Mouse (Mus musculus) olfactory bulb, adult 2 months (tissue): ENCODE measurements around the gene Btbd9. TPM values are rescaled to one million over a fixed set of nuclear protein-coding genes. Genes with fewer than 3 reads are reported as not detected.

Experiments
- H3K27ac ChIP-seq: fragments of 200-500 bp; 2 replicates; pipeline ENCODE4 v1.5.1; 2012; ENCODE audit warnings: low read depth, low read length; ENCODE audit not compliant: insufficient read depth
- H3K4me1 ChIP-seq: fragments of 200-500 bp; 2 replicates; pipeline ENCODE4 v1.6.1; 2012; ENCODE audit warnings: low read length; ENCODE audit not compliant: control insufficient read depth, insufficient read depth
- H3K4me3 ChIP-seq: fragments of 200-500 bp; 2 replicates; pipeline ENCODE4 v1.5.1; 2012; ENCODE audit warnings: mild to moderate bottlenecking, low read depth, low read length, moderate library complexity; ENCODE audit not compliant: insufficient read depth
- CTCF ChIP-seq: fragments of 200-500 bp; IDR thresholded peaks from 2 replicates; pipeline ENCODE4 v1.5.1; 2012; ENCODE audit warnings: low read depth, mild to moderate bottlenecking, low read length, moderate library complexity; ENCODE audit not compliant: insufficient read depth
- POLR2A ChIP-seq: fragments of 200-500 bp; IDR thresholded peaks from 2 replicates; pipeline ENCODE4 v1.6.1; 2012; ENCODE audit warnings: mild to moderate bottlenecking, low read depth, low read length, moderate library complexity; ENCODE audit not compliant: insufficient read depth
- WGBS: fragments of 180-500 bp; shearing (Covaris S2); methylation state at CpG from one replicate; pipeline ENCODE4 v1.1.7; 2018; 5-methylcytosine and 5-hydroxymethylcytosine counted together
- polyA plus RNA-seq: library from polyadenylated mRNA; stranded (reverse); fragments of >200 nt; gene quantifications from 2 replicates; pipeline ENCODE4 v1.2.4, GENCODE M21; 2012; ENCODE audit warnings: low replicate concordance; ENCODE audit not compliant: missing spikeins, insufficient read depth, insufficient read length

Gene Btbd9
- polyA plus RNA-seq, 1 experiment, result not detected

DNA sequence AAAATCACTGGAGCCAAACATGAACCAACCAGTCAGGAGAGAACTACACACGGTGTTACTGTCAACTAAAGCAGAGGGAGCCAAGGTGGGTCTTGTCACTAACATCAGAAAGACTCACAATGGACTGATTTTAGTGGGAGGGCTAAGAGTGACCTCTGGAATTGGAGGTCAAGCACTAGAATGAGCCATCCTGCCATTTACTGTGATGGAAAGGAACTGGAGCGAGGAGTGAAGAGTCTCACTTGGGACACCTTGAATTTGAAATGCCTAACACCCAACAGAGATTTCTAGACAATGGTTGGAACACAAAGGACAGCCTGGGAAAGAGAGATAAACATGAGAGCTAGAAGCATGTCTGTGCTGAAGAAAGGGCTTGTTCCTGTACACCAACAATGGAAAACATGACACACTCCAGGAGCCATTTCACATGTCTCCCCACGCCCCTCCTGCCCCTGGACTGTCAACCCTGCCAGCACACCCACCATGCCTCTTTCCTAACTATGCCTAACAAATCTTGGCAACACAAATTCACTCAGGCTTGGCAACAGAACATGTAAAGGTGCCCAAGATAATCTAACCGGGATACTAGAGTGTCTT is 152.9 kb downstream of the Btbd9 start:
- Histone ChIP-seq H3K27ac (no peak overlapping the region), H3K4me1 (no peaks in the 10 kb centered on the region), H3K4me3 (no peak overlapping the region)
- 86% methylated on average over 4 of the region's 4 CpGs for WGBS
- TF ChIP-seq CTCF (no peak), POLR2A (no peak)

DNA sequence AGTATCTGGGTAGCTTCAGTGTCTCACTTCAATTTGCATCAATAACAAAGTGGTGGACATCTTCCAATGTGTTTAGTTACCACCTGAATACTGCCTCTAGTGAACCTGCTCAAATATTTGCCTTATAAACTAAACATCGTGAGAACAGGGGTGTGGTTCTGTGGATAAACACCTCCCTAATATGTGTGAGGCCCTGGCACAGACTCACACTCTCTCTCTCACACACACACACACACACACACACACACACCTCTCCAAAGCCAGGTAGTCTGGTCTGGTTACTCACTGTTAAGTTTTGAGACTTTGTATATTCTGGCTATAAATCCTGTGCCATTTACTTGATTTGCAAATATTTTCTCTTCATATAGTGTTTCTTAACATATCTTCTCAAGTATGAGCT is 154.0 kb downstream of the Btbd9 start:
- Histone ChIP-seq H3K4me3 (no peak overlapping the region), H3K27ac (no peak overlapping the region), H3K4me1 (no peaks in the 10 kb centered on the region)
- no peak for TF ChIP-seq POLR2A
- no peak for TF ChIP-seq CTCF
- 88% methylated on average over 1 of the region's 1 CpGs for WGBS

DNA sequence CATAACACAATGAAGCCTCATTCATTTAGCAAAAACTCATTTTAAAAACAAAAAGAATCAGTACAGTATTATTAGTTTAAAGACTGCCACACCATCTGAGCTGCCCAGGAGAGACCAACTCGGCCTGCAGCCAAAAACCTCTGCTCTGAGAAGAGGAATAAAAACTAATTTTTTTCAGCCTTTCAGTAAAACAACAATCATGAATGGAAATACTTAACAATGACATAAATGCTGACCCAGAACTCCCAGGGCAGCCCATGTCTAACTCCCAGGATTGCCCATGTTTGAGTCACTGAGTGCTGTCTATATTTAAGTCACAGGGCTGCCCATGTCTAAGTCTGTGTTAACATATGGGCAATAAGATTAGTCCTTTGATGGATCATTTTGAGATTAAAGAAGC is 155.0 kb downstream of the Btbd9 start:
- TF ChIP-seq CTCF, result no peak
- no peak for TF ChIP-seq POLR2A
- no peak overlapping the region for H3K27ac ChIP-seq
- no peak overlapping the region for H3K4me3 ChIP-seq
- WGBS, result 79% methylated on average over 1 of the region's 1 CpGs
- H3K4me1 ChIP-seq, result no peaks in the 10 kb centered on the region

DNA sequence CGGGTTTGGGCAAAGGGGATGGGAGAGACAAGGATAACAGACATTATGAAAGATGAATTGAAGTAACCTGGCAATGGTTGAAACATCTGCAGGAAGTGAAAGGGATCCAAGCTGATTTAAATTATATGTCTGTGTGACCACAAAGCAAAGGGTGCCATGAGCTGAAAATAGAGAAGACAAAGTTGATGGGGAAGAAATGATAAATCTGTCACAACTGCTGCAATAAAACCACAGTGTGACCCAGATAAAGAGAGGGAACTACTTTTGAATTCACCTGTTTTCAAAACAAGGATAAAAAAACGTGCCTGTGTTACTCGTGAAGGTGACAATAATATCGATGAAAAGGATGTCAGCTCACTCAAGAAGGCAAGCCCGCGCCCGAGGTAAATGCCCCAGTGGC is 156.8 kb downstream of the Btbd9 start:
- no peak overlapping the region for H3K27ac ChIP-seq
- 66% methylated on average over 7 of the region's 7 CpGs for WGBS
- TF ChIP-seq CTCF (no peak), POLR2A (no peak)
- no peaks in the 10 kb centered on the region for H3K4me1 ChIP-seq
- H3K4me3 ChIP-seq, result no peak overlapping the region

DNA sequence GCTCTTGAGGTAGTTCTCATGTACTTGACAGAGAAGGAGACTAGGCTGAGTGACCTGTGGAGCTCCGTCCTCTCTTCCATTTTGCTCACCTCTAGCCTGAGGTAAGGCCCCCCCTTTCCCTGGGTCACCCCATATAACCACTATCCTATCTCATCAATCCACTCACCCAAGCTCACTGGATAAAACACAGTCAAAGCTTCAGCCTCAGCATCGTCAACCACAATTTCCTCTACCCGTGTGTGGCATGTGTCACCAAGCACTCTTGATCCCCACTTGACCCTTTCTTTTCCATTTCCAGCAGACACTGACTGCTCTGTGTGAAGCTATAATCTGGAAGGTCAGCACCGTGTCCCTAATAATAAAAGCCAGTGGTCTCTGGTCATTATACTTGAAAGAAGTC is 157.8 kb downstream of the Btbd9 start:
- TF ChIP-seq POLR2A (no peak), CTCF (no peak)
- Histone ChIP-seq H3K27ac (no peak overlapping the region), H3K4me3 (no peak overlapping the region), H3K4me1 (no peaks in the 10 kb centered on the region)
- WGBS, result 87% methylated on average over 4 of the region's 4 CpGs

DNA sequence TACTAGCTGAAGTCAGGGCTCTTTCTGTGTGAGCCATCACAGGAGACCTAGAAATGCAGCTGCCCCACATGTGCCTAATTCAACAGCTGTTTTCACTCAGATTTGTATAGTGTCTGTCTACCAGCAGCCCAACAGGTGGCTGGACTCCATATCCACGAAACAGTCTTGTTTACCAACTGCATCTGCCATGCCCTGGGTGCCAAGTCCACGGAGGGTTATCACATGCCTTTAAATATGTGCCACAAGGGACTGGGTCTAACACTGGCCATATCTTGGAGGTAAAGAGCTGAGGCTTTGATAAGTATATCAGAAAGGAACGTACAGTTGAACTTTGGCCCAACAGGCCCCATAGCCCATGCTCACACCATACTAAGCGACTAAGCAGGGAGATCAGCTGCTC is 159.2 kb downstream of the Btbd9 start:
- no peak overlapping the region for H3K4me3 ChIP-seq
- H3K27ac ChIP-seq, result no peak overlapping the region
- H3K4me1 ChIP-seq, result no peaks in the 10 kb centered on the region
- 90% methylated on average over 4 of the region's 4 CpGs for WGBS
- no peak for TF ChIP-seq CTCF

DNA sequence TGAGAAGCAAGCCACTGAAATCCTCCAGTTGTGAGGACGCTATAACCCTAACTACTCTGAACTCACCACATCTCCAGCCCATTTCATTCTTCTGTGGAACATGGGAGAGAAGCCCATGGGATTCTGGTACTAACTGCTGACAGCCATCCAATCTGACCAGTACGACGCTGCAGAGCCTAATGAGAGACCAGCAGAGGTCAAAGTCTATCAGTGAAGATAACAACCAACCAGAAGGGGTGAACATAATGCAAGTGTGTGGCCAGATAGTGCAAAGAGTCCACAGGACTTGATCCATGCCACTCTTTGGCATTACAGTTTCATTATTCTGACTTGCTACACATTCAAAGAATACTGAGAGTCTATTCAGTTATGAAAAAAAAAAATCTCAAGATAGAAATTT is 160.6 kb downstream of the Btbd9 start:
- TF ChIP-seq CTCF, result no peak
- TF ChIP-seq POLR2A, result no peak
- no peak overlapping the region for H3K27ac ChIP-seq
- no peak overlapping the region for H3K4me3 ChIP-seq
- WGBS, result over 99% methylated on average over 3 of the region's 3 CpGs
- H3K4me1 ChIP-seq, result no peaks in the 10 kb centered on the region

DNA sequence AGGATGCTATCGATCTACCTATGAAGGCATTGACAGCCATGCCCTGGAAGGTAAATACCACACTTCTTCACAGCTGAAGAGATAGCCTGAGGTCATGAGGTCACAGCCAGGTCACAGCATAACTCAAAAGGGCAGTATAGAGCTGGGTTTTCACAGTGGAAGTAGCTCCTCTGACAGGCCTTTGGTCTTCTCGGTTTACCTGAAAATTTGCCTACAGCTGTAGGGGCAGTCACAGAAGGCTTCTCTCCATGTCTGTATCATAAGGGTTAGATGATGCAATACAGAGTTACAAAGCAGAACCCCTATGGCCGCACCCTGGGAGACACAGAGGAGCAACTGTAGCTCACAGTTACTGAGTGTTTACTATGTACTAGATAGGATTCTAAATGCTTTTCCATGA is 163.3 kb downstream of the Btbd9 start:
- Histone ChIP-seq H3K4me1 (no peaks in the 10 kb centered on the region), H3K4me3 (no peak overlapping the region), H3K27ac (no peak overlapping the region)
- WGBS, result 93% methylated on average over 3 of the region's 3 CpGs
- no peak for TF ChIP-seq POLR2A
- TF ChIP-seq CTCF, result no peak

DNA sequence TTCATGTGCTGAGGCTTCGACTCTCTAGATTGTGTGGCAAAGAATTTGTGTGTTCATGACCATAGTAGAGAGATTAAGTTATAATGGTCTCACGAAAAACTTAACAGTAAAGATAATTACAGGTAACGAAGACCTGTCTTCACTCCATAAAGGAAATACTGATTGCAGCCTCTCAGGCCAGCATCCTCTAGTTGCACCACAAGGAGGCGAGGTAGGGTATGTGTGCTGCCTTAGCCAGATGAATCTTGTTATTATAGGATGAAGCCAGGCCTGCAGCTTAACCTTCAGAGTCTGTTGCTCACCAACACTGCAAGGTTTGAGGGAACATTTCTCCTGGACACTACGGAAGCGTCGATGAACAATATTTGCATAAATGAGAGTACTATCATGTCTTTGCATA is 170.3 kb downstream of the Btbd9 start:
- WGBS, result 94% methylated on average over 7 of the region's 7 CpGs
- no peak overlapping the region for H3K27ac ChIP-seq
- H3K4me3 ChIP-seq, result no peak overlapping the region
- TF ChIP-seq POLR2A (no peak), CTCF (no peak)
- no peaks in the 10 kb centered on the region for H3K4me1 ChIP-seq

DNA sequence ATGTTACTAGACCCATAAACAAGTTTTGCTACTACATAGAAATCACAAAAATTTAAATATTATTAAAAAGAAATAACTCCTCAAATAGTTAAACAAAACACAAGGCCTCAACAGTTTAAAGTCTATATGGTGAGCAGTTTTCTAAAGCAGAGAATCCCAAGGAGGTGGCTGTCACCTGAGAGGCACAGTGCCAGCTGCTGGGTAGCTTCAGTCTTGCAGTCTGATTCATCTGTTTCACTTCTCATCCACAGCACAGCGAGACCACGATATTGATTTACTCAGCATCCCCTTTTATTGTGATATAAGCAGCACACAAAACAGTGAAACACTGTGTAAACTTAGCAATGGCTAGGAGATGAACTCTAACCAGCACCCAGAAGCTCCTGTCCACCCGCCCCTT is 173.4 kb downstream of the Btbd9 start:
- WGBS, result 79% methylated on average over 3 of the region's 3 CpGs
- no peak overlapping the region for H3K4me3 ChIP-seq
- TF ChIP-seq POLR2A, result no peak
- TF ChIP-seq CTCF, result no peak
- no peak overlapping the region for H3K27ac ChIP-seq
- no peaks in the 10 kb centered on the region for H3K4me1 ChIP-seq
